Mouse (Mus musculus): Measurements from ENCODE around the gene Slc5a7.
A peak's percentile ranks its signal among the peaks of the same experiment; 100 is the strongest.

Gene Slc5a7

DNA sequence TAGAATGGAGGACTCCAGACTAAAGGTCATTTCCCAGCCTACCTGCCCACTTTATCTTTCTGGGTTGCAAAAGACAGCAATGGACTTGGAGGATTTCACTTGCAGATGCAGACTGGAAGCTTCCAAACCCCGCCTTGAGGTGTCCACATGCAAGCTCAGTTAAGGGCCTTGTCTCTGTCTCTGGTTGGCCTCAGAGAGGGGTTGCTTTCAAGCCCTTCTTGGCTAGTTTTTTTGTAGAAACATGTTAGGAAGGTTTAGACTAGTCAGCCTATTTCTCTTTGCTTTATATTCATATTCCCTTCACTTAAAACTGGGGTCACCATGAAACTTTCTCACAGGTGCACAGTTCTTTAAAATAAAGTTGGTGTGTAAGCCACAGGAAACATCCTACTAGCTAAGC lies at the start of gene Slc5a7:
Gene Slc5a7, minus strand, starts transcription at position 101 of the 400 bp plus-strand sequence.
- DNase-seq (ENCODE audit: low spot score in 2 of 2): no peak

DNA sequence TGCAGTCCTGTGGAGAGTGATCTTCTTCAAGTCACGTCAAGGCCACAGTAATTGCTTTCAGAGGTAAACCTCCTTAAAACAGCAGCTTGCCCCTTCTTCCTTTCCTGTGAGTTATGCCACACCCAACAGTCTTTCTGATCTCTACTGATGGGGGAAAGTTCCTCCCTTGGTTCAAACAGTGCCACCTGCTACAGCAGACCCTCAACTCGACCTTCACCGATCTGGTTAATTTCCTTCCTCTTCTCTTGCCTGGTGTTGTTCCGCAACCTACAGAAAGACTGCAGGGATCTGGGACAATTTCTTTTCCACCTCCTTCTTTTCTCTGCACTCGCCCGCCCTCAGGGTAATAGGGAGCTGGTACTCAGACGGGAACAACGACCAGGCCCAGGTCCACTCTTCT lies 48.8 kb upstream of the Slc5a7 start:
- no peak for DNase-seq (ENCODE audit: low spot score in 2 of 2)

DNA sequence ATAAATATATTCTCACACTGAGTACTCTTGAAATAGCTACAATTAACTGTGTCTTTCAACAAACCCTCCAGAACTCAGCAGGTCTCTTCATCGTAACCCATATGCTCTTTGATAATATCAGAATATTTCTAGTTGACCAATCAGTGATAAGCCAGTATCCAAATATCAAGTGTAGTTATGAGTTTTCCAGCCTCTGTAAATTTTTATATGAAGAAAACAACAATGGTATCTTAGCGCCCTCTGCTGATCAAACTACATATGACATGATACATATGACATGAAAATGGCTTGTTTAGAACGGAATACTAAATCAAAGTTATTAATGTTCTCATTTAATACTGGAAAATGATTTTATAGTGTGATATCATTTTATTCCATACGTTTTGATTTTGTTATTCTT lies 44.6 kb upstream of the Slc5a7 start:
- DNase-seq (ENCODE audit: low spot score in 2 of 2): peak in 1 of 2 experiments; percentile 14

DNA sequence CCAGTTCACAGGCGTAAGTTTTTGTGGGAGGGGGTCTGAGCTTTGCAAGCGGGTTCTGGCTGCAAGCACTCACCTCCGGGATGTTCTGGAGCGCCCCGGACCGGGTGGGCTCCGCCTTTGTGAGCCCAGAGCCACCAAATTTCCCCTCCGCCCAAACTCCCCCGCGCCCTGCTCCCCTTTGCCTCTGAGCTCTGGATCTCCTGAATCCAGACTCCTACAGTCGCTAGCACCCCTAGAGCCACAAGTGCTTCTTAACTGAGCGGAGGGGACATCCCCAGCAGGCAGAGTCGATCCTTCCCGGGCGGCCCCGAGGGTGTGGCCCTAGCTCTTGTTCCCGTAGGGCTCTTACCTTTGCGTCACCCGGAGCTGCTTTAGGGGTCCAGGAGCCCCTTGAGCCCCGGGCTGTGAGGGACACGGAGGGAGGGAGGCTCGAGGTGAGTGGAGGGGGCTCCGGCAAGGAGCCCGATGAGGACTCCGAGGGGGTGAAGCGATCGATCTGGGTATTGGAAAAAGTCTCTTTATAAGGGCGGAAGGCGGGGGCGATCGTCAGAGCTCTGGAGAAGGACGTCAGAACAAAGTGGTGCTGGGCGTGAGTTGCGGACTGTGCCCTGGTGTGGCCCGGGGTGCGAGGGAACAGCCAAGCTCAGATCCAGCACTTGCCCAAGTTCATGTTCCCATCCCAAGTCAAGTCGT lies 456 bp downstream of the Slc5a7 start:
- DNase-seq (ENCODE audit: low spot score in 2 of 2): no peak

DNA sequence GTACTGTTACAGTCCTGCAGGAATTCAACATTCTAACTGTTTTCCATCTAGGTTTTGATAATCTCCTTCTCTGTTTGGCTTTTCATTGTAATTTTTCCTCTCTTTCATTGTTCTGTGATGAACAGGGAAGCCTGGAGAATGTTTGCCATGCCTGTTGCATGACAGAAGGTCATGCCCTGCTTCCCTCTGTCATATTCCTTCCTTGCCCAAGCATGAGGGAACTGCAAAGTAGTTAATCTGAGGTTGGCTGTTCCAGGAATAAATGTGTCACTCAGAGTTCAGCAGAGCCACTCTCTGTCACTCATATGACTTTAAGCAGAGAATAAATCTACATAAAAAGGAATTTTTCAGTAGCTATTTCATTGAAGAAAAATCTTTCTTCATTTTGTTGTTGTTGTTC lies 48.1 kb downstream of the Slc5a7 start:
- no peak for DNase-seq (ENCODE audit: low spot score in 2 of 2)

DNA sequence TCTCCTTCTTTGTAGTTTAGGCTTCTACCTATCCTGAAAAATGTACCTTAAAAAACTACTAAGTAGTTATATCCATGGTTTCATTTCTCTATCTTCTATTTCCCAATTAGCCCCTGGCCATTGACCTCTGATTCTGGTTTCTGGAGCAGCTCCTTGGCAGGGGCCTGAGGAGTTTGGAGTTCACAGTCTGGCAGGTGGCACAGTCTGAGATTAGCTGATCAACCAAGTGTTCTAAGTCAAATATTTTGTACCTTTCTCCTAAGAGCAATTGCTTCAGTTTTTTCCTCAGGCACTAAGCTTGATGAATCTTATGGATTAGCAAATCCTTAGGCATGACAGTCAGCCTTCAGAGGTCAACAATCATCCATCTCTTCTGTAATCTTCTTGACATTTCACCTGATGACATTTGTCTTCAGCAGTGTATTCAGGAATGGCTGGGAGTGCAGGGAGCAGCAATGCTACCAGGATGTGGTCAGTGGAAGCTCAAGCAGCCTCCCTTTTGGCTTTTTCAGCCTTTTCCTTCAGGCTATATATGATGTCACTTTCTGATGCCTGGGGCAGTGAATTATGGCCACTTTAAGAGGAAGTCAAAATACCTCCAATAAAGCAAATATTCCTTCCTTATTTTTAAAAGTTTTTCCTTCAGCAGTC lies 55.1 kb downstream of the Slc5a7 start:
- DNase-seq (ENCODE audit: low spot score in 2 of 2): no peak

DNA sequence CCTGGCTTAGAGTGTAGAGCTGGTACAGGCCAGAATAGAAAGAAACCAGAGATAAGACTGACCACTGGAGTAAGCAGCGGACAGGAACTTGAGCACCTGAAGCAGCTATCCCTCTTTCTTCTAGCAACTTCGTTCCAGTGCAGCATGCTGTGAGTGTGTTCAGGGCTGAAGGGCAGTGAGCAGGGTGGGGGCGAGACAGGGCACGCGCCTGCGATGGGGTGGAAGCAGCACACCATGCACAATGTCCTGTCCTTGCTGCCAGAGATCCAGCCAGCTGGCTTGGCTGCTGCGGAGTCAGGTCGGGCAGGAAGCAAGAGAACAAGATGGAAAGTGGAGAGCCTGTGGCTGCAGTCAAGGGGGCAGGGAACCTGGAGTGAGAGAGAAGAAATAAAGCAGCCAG lies 59.4 kb downstream of the Slc5a7 start:
- DNase-seq (ENCODE audit: low spot score in 2 of 2): no peak
